Mouse (Mus musculus) CH12F3 (cell line): ENCODE results near the gene Wdr86.
"Not testable (repeated sequence)": the region's sequence is repeated elsewhere in the genome, so short reads cannot be mapped to it uniquely, and the experiment has no call there.

Experiments used
- in situ Hi-C: fragments of 300-500 bp; cut with MboI; formaldehyde crosslinking; loops from 2 replicates; pipeline ENCODE4 v1.14.3; 2020; ENCODE audit warnings: low sequenced_read_pairs

Gene Wdr86

GRCm38 (mm10) chr5:24733771-24734426, 3.4 kb upstream of the Wdr86 start:
- in situ Hi-C loops: no loop called here

- in situ Hi-C loops: no loop called here
These were observed 2.6 kb upstream of the Wdr86 start for GRCm38 (mm10) chr5:24733134-24733533.

DNA sequence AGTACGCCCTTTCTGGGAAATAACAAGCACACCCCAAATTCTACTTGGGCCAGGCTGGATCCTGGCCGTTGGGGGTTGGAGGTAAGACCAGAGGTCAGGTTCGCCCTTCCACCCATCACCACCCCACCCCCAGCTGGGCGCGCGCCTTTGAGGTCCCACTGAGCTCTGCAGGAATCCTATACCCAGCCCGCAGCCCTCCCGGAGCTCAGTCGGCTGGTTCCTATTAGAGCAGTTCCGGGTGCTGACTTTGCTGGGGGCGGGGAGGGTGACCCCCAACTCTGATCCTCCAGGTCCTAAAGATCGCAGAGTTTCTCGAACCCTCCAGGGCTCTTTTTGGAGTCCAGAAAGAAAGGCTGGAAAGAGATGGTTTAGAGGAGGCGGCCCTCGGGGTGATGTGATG, 459 bp upstream of the Wdr86 start:
- in situ Hi-C loops: no loop called here

- in situ Hi-C loops: no loop called here
These were observed 585 bp downstream of the Wdr86 start for GRCm38 (mm10) chr5:24729797-24730487.

GRCm38 (mm10) chr5:24726901-24727836, 3.4 kb downstream of the Wdr86 start:
- in situ Hi-C loops: no loop called here

DNA sequence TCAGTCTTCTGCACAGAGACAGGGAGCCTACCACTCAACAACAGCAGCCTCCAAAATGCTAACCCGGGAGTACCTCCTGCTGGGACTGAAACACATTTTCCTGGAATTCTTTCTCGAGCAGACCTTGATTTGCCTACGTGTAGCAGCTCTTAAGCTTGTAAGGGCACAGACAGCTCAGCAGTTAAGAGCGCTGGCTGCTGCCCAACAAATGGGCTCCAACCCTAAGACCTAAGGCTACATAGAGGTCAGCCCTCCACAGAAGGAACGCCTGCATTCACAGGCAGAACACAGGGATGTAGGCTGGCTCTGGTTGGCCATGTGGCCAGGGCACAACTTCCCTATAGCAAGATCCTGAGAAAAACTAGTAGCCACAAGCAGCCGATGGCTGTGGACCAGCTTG, 4.6 kb downstream of the Wdr86 start:
- in situ Hi-C loops: no loop called here

- in situ Hi-C loops: no loop called here
These were observed 5.7 kb downstream of the Wdr86 start for GRCm38 (mm10) chr5:24724805-24725204.

- in situ Hi-C loops: no loop called here
These were observed 6.3 kb downstream of the Wdr86 start for GRCm38 (mm10) chr5:24724270-24724634.

GRCm38 (mm10) chr5:24723527-24724269, 6.8 kb downstream of the Wdr86 start:
- in situ Hi-C loops: no loop called here

GRCm38 (mm10) chr5:24719852-24720251, 10.7 kb downstream of the Wdr86 start:
- in situ Hi-C loops: no loop called here

DNA sequence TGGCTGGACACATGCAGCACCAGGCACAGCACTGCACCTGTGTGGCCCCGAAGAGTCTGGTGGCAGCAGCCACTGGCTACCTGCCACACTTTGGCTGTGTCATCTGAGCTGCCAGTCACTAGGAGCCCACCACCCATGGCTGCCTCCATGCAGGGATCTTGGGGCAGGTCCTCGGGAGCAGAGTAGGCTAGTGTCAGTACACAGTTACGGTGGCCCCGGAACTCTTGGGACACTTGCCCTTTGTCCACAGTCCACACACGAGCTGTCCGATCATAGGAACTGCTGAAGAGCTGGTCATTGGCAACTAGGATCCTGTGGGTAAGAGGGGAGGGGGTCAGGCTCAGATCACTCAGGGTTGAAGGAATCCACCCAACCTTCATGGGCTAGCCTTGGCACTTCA, 12.5 kb downstream of the Wdr86 start:
- in situ Hi-C loops: no loop called here

DNA sequence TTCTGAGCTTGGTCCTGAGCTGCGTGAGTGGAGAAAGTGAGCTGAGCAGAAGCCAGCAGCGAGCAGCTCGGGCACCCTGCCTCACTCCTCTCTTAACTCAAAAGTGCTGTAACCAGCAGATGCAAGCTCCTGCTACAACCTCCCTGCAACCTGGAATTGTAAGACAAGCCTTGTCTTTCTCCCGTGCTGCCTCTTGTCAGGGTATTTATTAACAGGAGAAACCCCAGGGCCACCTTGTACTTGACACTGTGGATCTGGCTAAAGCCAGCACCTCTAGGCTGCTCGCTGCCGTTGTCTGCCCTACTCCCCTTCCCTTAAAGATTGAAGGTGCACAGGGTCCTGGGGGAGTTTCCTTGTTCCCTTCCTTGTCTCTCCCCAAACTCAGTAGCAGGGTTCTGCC, 16.5 kb downstream of the Wdr86 start:
- in situ Hi-C loops: no loop called here

GRCm38 (mm10) chr5:24713199-24713598, 17.3 kb downstream of the Wdr86 start:
- in situ Hi-C loops: no loop called here

DNA sequence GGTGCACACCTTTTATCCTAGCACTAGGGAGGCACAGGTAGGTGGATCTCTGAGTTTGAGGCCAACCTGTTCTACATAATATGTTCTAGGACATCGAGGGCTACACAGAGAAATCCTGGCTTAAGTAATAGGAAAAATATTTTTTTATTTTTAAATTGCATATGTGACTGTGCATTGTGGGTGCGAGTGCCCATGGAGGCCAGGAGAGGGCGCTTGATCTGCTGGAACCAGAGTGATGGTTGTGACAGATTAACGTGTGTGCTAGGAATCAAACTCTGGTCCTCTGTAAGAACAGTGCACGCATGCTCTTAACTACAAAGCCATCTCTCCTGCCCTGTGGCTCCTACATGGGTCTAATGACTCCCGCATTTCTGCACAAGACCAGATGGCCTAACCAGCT, 18.9 kb downstream of the Wdr86 start:
- in situ Hi-C loops: no loop called here

- in situ Hi-C loops: no loop called here
These were observed 20.6 kb downstream of the Wdr86 start for GRCm38 (mm10) chr5:24709962-24710361.

DNA sequence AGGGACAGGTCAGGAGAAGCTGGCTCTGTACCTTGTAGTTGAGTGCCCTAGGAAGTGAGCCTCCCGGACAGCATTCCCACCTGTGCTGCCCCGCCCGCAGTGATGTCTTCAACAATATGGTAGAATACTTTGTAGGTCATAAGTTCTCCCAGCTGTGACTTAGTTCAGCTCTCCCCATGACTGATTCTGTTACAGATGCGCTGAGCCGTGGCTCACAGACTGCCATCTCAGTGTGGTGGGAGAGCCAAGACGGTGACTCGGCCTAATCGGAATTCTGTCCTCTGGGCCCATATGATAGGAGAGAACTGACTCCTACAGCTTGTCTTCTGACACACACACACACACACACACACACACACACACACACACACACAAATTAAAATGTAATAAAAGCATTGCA, 25.9 kb downstream of the Wdr86 start:
- in situ Hi-C loops: no loop called here

DNA sequence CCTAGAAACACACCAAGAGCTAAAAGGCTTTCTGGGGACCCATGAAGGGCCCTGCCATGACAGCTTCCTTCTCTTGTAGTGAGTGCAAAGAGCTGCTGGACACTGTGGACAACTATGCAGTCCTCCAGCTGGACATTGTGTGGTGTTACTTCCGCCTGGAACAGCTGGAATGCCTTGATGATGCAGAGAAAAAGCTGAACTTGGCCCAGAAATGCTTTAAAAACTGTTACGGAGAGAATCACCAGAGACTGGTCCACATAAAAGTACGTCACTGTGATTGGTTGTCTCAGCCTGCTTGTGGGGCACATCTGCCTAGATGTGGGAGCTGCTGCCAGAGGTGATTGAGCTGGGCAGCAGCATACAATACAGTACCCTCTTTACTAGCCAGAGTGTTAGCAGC, 29.3 kb downstream of the Wdr86 start:
- in situ Hi-C loops: no loop called here

- in situ Hi-C loops: no loop called here
These were observed 33.8 kb downstream of the Wdr86 start for GRCm38 (mm10) chr5:24696704-24697103.

DNA sequence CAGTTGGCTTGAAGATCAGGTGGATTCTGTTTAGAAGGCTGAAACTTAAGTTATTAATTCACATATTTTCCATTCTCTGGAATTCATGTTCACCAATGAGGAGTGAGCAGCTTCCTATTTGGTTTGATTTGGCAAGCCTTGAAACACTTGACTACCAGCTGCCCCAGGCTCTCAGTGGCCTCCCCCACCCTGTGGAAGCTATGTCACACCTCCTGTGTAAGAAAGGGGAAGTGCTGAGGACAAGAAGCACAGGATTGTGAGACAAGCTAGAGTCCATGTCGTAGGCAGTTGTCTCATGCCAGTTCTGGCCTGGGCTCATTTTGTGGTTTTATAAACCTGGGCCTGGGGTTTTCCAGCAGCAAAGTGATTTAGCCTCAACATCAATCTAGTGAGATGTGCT, 42.8 kb downstream of the Wdr86 start:
- in situ Hi-C loops: no loop called here

DNA sequence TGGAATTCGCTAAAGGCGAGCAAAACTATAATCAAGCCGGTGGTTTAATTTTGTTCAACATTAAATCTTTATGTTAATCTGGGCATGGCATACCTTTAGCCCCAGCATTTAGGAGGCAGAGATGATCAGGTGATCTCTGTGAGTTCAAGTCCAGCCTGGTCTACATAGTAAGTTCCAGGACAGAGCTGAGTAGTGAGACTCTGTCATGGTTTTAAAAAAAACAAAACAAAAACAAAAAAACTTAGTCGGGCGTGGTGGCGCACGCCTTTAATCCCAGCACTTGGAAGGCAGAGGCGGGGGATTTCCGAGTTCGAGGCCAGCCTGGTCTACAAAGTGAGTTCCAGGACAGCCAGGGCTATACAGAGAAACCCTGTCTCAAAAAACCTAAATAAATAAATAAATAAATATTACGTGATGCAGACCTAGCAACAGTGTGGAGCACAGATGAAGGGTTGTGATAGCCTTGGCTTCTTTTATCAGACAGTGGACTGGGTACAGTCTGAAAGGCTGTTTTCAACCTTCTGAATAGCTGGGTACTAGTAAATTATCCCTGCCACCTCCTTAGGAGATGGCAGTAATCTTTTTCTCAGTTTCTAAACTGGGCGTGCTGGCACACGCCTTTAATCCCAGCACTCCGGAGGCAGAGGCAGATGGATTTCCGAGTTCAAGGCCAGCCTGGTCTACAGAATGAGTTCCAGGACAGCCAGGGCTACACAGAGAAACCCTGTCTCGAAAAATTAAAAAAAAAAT, 43.7 kb downstream of the Wdr86 start:
- in situ Hi-C loops: not testable (repeated sequence)
